Mouse (Mus musculus) adrenal gland, postnatal 14 days (tissue): ENCODE data around the gene Gstm1. TPM values are rescaled to one million over a fixed set of nuclear protein-coding genes. Genes with fewer than 3 reads are reported as not detected.
"Not testable (repeated sequence)": the region's sequence is repeated elsewhere in the genome, so short reads cannot be mapped to it uniquely, and the experiment has no call there.

Experiments used
- DNase-seq: peaks from one replicate; pipeline ENCODE4 v3.0.0; 2021; ENCODE audit warnings: mixed read lengths
- total RNA-seq: library from RNA; stranded (reverse); gene quantifications from 2 replicates; pipeline ENCODE4 v1.2.3, GENCODE M21; 2021

Gstm1 gene
- total RNA-seq, 1 experiment from 2014 or later = 158 TPM

DNA sequence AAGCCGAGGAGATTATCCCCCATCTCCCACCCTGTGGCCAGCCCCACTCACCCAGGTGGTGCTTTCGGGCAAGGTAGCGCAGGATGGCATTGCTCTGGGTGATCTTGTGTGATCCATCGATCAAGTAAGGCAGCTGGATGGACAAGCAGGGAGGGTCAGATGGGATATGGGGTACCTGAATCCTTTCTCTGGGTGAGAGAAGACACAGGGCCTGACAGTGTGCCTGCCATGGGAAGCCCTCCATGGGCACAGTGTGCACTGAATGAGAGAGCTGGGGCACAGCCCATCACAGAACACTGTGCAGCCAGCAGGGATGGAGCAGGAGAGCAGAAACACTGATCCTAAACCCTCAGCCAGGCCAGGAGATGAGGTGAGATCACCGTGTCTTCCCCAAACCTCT is 1.3 kb downstream of the Gstm1 start:
- not testable (repeated sequence) for DNase-seq

- no peak for DNase-seq
These were observed 2.8 kb downstream of the Gstm1 start for GRCm38 (mm10) chr3:108014974-108015346.

- DNase-seq = no peak
These were observed 3.4 kb downstream of the Gstm1 start for GRCm38 (mm10) chr3:108014098-108014973.

DNA sequence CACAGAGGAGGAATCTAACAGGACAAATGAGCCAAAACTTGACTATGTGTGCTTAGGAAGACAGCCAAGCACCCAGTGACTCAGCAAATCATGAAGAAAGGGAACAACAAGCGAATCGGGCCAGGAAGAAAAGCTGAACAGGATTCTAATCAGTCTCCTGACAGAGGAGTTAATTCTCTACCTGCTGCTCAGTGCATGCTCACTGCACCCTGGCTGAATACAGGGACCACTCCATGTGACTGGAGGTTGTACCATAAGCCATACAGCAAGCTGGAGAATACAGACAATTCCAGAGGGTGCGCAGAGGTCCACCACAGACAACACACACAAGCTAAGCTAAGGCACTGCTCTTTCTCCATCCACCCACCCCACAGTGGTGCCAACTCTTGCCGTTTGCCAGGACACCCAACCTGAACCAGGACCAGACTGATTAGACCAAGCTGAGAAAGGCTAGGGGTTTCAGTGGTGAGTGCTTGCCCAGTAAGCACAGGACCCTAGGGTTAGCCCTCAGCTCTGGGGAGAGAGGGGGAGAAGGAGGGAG is 4.4 kb downstream of the Gstm1 start:
- DNase-seq = peak; percentile 73

DNA sequence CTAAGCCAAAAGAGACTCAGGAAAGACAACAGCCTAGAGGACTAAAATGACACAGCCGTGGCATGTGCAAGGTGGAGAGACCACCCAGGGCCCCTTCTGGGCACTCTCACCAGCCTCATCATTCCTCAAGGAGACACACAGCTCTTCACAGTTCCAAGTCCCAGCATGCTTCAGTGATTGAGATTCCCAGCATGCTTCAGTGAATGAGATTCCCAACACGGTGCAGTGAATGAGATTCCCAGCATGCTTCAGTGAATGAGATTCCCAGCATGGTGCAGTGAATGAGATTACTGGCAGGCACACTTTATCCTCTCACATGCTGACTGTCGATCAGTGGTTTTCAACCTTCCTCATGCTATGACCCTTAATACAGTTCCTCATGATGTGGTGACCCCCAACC is 6.2 kb downstream of the Gstm1 start:
- DNase-seq = no peak

DNA sequence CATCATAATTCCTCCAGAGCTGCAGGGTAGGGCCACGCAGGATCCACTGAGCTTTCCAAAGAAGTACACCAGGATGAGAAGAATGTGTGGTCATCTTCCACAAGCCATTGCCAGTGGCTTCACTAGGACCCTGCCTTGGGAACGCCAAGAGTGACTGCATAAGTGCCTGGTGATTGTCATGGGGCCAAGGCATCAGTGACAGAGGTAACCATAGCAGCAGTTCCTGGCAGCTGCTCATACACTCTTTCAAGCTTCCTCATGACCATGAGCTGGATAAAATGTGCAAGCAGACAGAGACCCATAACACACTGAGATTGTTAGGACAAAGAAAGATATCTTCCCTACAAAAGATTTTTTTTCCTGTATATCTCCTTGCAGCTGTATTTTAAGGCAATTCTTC is 7.5 kb downstream of the Gstm1 start:
- DNase-seq = peak; percentile 70

- DNase-seq = no peak
These were observed 15.8 kb downstream of the Gstm1 start for GRCm38 (mm10) chr3:108002021-108002420.

DNA sequence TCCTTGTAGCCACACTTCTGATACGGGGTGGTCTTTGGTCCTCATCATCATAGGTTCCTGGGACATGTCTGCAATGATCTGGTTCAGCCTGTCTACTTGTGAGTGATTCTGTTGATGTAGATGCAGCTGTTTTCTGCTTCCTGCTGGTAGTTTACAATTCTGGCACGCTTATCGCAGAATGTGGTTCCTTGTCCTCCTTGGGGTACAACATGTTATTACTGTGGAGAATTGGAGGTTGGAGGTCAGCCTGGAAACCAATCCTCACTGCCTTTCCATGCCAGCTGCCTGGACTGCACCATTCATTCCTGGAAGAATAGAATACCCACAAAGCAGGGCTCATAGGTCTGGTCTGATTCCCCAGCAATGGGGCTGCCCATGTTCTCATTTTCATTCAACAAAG is 18.3 kb downstream of the Gstm1 start:
- DNase-seq = no peak

- DNase-seq = no peak
These were observed 19.2 kb downstream of the Gstm1 start for GRCm38 (mm10) chr3:107998591-107998990.

DNA sequence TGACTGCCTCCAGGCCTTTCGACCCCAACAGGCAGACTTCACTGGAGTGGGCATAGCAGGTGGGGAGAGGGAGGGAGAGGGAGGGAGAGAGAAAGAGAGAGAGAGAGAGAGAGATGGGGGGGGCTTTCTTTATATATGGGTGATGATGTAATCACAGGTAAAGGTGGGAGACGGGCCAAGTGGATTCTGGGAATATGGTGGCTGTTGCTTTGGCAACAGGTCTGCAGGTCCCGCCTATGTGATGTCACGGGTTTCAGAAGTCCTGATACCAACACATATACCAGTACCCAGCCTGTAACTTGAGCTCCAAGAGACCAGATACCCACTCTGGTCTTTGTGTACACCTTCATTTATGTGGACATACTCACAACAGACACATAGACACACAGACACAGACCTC is 21.2 kb downstream of the Gstm1 start:
- DNase-seq = no peak

DNA sequence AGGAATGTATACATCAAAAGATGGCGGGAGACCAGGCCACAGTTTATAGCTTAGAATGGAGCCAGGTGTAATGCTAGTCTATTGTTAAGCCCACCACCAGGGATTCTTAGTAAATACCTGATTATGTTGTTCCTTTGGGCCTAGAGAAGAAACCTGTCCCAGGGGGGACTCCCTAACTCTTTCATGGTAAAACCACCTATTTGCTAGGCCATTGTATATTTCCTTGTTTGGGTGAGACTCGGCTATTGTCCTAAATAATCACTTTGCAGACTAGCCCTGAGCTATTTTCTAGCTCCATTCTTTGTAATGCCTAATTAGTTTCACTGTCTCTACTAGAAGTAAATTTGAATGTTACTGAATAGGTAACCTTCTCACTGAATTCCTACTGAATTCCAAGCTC is 21.8 kb downstream of the Gstm1 start:
- not testable (repeated sequence) for DNase-seq

GRCm38 (mm10) chr3:107986041-107986562 is 31.7 kb downstream of the Gstm1 start, which contains the start of gene Gstm2:
Gene Gstm2, minus strand, starts transcription at chr3:107986453.
- peak; percentile 78 for DNase-seq

DNA sequence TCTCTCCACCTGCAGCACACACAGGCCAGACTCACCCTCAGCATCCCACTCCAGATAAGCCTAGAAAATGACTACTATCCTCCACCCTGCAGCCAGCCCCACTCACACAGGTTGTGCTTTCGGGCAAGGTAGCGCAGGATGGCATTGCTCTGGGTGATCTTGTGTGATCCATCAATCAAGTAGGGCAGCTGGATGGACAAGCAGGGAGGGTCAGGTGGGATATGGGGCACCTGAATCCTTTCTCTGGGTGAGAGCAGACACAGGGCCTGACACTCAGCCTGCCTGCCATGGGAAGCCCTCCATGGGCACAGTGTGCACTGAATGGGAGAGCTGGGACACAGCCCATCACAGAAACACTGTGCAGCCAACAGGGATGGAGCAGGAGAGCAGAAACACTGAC is 32.6 kb downstream of the Gstm1 start:
- DNase-seq = not testable (repeated sequence)

DNA sequence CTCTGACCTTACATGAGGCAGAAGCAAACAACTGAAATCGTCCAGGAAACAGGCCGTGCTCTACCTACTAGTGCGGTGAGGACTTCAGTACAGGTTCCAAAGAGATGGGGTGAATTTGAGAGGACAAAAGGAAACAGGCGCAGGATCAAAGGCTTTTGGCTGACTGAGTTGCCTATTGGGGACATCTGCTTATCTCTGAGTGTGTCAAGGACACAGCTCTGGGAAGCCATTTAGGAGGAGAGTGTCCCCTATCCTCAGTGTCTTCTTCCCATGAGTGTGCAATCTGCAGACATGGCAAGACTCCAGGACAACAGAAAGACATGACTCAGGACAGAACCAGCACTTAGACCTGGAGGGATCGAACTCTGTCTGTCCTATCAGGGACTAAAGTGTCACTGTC is 33.3 kb downstream of the Gstm1 start:
- peak; percentile 26 for DNase-seq

DNA sequence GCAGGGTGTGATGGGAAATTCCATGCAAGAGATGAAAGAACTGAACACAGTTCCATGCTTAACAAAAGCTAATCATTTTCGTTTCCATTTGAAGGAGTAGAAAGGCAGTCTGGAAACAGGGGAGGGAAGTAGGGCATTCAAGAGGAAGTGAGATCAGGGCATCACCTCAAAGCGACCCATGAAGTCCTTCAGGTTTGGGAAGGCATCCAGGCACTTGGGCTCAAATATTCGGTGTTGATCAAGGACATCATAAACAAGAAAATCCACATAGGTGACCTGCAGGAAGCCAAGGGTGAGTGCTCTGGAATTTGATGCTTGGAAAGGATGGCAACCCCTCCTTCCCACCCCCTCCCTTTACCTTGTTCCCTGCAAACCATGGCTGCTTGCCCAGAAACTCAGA is 34.0 kb downstream of the Gstm1 start:
- DNase-seq = no peak

DNA sequence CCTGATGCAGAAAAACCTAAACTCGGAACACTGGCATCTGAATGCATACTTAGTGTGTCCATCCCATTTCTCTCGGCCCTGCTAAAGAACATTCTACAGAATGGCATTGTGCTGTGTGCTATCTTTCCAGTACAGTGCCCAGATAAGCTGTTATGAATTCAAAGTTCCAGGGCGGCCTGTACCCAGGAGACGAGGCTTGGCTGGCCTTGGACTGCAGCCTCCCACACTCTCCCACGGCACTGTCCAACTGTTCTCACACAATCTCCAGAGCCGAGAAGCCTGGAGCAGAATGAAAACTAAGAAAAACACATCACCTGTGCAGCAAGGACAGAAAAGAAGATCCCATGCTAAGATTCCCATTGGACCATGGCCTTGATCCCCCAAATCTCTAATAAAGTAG is 35.0 kb downstream of the Gstm1 start:
- peak; percentile 42 for DNase-seq

- DNase-seq = no peak
These were observed 36.5 kb downstream of the Gstm1 start for GRCm38 (mm10) chr3:107981261-107981660.

- no peak for DNase-seq
These were observed 40.1 kb downstream of the Gstm1 start for GRCm38 (mm10) chr3:107977691-107978090.

DNA sequence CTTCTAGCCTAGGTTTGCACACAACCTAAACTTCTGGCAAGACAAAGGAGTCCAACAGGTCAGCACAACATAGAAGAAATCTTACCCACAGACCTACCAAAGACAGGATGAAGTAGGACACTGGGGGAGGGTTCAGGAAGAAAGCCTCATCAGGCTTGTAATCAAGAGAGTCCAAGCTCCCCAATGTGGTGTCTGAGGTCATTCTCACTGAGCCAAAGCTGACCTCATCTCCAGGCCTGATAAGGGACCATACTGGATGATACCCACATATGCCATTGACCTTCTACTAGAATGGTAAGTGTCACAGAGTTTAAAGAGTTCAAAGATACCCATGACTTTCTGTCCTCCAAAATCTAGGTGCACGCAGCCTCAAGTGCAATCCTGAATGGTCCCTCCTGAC is 43.5 kb downstream of the Gstm1 start:
- DNase-seq = no peak

DNA sequence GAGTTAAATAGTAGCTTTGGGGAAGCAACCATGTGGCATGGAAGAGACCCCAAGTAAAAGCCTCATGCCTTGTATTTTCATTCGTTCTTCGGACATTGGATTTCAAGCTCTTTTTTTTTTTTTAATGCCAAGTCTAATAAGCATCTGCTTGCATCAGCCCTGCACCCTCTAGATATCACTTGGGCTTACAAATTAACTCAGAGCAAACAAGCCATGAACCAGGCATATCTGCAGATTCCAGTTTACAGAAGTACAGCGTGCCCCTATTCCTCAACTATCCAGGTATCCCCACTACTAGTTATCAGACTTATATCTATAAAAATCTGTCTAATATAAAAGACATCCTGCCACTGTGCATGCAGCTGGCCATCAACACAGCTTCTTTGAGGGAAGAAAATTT is 45.7 kb downstream of the Gstm1 start:
- DNase-seq = no peak

- DNase-seq = not testable (repeated sequence)
These were observed 46.7 kb downstream of the Gstm1 start for GRCm38 (mm10) chr3:107971101-107971500.

DNA sequence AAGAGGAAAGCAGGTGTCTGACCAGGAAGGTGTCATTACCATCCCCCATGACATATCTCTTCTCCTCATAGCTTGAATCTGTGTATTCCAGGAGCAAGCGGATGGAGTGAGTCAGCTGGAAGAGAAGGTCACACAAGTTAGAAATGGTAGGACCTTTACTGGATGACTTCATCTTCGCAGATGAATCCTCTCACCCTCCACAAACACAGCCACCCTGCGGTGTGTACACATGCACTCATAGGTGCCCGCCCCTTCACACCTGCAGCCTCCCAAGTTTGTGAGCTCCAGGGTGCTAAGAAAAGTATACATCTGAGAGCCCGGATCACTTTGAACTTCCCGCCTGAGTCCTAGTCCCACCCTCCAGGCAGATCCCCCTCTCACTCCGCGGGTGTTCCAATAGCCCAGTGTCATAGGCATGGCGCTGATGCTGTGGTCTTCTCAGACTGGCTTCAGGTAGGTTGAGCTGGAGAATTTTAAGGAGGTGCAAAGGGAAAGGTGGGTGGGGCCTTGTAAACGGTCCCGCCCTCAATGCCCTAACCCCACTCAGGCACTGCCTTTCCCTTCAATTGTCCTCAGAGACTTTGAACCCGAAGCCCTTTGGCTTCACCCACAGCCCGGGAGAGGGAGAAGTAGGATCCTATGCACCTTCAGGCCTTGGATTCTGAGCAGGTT is 48.9 kb downstream of the Gstm1 start, which contains the start of gene Gstm3:
Gene Gstm3, minus strand, starts transcription at position 560 of the 672 bp plus-strand sequence.
- DNase-seq = peak; percentile 32

GRCm38 (mm10) chr3:107966631-107967030 is 51.1 kb downstream of the Gstm1 start:
- no peak for DNase-seq
